Mouse (Mus musculus): ENCODE measurements around the gene Gsta4. TPM values are rescaled to one million over a fixed set of nuclear protein-coding genes. Genes with fewer than 3 reads are reported as not detected.

Gsta4 gene
- polyA plus RNA-seq, 1 experiment from 2014 or later: 53.6 TPM

GRCm38 (mm10) chr9:78190651-78191634 lies 8.4 kb downstream of the Gsta4 start:
- no peak for ATAC-seq (ENCODE audit: low FRiP score)
- Histone ChIP-seq H3K4me2 (replicated peaks) (peak overlapping the region; percentile 55), H3K27me3 (peaks cover 6% of the 10 kb centered on the region; the same call in 1 of the 2 replicates), H3K4me3 (peak overlapping the region; percentile 33), H3K4me1 (peaks cover 19% of the 10 kb centered on the region), H3K27ac (no peak overlapping the region), H3K36me3 (no peaks in the 10 kb centered on the region), H3K9me3 (replicated peaks) (no peaks in the 10 kb centered on the region), H3K9ac (0 out of 2 replicates have a peak overlapping the region, but pooled peaks have one; percentile 8)
- 1% methylated on average over 19 of the region's 19 CpGs for WGBS

GRCm38 (mm10) chr9:78191736-78192135 lies 9.2 kb downstream of the Gsta4 start:
- Histone ChIP-seq H3K4me1 (peaks cover 19% of the 10 kb centered on the region), H3K27ac (no peak overlapping the region), H3K27me3 (peaks cover 6% of the 10 kb centered on the region; the same call in 1 of the 2 replicates), H3K9me3 (replicated peaks) (no peaks in the 10 kb centered on the region), H3K4me3 (peak overlapping the region; percentile 33), H3K36me3 (no peaks in the 10 kb centered on the region), H3K4me2 (replicated peaks) (peak overlapping the region; percentile 55), H3K9ac (no peak overlapping the region)
- 1% methylated on average over 18 of the region's 18 CpGs for WGBS
- ATAC-seq (ENCODE audit: low FRiP score): 0 out of 2 replicates have a peak, but pooled peaks have one; percentile 26

- H3K4me2 ChIP-seq (replicated peaks): no peak overlapping the region
- 57% methylated on average over 9 of the region's 9 CpGs for WGBS
- H3K36me3 ChIP-seq: no peaks in the 10 kb centered on the region
- H3K9me3 ChIP-seq (replicated peaks): no peaks in the 10 kb centered on the region
- no peak overlapping the region for H3K9ac ChIP-seq
- peaks cover 6% of the 10 kb centered on the region; the same call in 1 of the 2 replicates for H3K27me3 ChIP-seq
- ATAC-seq (ENCODE audit: low FRiP score): peak; percentile 47; the same call in 1 of the 2 replicates
- no peak overlapping the region for H3K27ac ChIP-seq
- H3K4me3 ChIP-seq: no peak overlapping the region
- peaks cover 19% of the 10 kb centered on the region for H3K4me1 ChIP-seq
Observed at GRCm38 (mm10) chr9:78193902-78194597, 11.5 kb downstream of the Gsta4 start.

GRCm38 (mm10) chr9:78195034-78195433 lies 12.5 kb downstream of the Gsta4 start:
- H3K9ac ChIP-seq: no peak overlapping the region
- no peaks in the 10 kb centered on the region for H3K36me3 ChIP-seq
- peaks cover 6% of the 10 kb centered on the region; the same call in 1 of the 2 replicates for H3K27me3 ChIP-seq
- 88% methylated on average over 11 of the region's 11 CpGs for WGBS
- H3K9me3 ChIP-seq (replicated peaks): no peaks in the 10 kb centered on the region
- H3K27ac ChIP-seq: no peak overlapping the region
- no peak overlapping the region for H3K4me2 ChIP-seq (replicated peaks)
- H3K4me3 ChIP-seq: no peak overlapping the region
- ATAC-seq (ENCODE audit: low FRiP score): no peak
- peaks cover 19% of the 10 kb centered on the region for H3K4me1 ChIP-seq

GRCm38 (mm10) chr9:78197801-78198200 lies 15.2 kb downstream of the Gsta4 start:
- H3K9me3 ChIP-seq (replicated peaks): no peaks in the 10 kb centered on the region
- H3K27me3 ChIP-seq: no peaks in the 10 kb centered on the region
- H3K4me2 ChIP-seq (replicated peaks): no peak overlapping the region
- no peaks in the 10 kb centered on the region for H3K36me3 ChIP-seq
- H3K9ac ChIP-seq: no peak overlapping the region
- no peak overlapping the region for H3K27ac ChIP-seq
- ATAC-seq (ENCODE audit: low FRiP score): no peak
- 95% methylated on average over 9 of the region's 9 CpGs for WGBS
- no peak overlapping the region for H3K4me3 ChIP-seq
- no peaks in the 10 kb centered on the region for H3K4me1 ChIP-seq

- Histone ChIP-seq H3K4me1 (no peaks in the 10 kb centered on the region), H3K9ac (no peak overlapping the region), H3K4me2 (replicated peaks) (no peak overlapping the region), H3K27me3 (no peaks in the 10 kb centered on the region), H3K36me3 (no peaks in the 10 kb centered on the region), H3K9me3 (replicated peaks) (no peaks in the 10 kb centered on the region), H3K4me3 (no peak overlapping the region), H3K27ac (no peak overlapping the region)
- no peak for ATAC-seq (ENCODE audit: low FRiP score)
- 90% methylated on average over 6 of the region's 6 CpGs for WGBS
Observed at GRCm38 (mm10) chr9:78204194-78204593, 21.6 kb downstream of the Gsta4 start.

GRCm38 (mm10) chr9:78208956-78209355 lies 26.4 kb downstream of the Gsta4 start:
- Histone ChIP-seq H3K4me2 (replicated peaks) (no peak overlapping the region), H3K27ac (no peak overlapping the region), H3K4me3 (no peak overlapping the region), H3K9ac (no peak overlapping the region), H3K9me3 (replicated peaks) (no peaks in the 10 kb centered on the region), H3K36me3 (no peaks in the 10 kb centered on the region), H3K27me3 (no peaks in the 10 kb centered on the region), H3K4me1 (no peaks in the 10 kb centered on the region)
- WGBS: 75% methylated on average over 4 of the region's 4 CpGs
- no peak for ATAC-seq (ENCODE audit: low FRiP score)

GRCm38 (mm10) chr9:78210079-78210478 lies 27.5 kb downstream of the Gsta4 start:
- Histone ChIP-seq H3K9ac (no peak overlapping the region), H3K27me3 (no peaks in the 10 kb centered on the region), H3K4me3 (no peak overlapping the region), H3K4me2 (replicated peaks) (no peak overlapping the region), H3K27ac (no peak overlapping the region), H3K36me3 (no peaks in the 10 kb centered on the region), H3K4me1 (no peaks in the 10 kb centered on the region), H3K9me3 (replicated peaks) (no peaks in the 10 kb centered on the region)
- ATAC-seq (ENCODE audit: low FRiP score): no peak
- WGBS: 93% methylated on average over 3 of the region's 3 CpGs

- H3K36me3 ChIP-seq: no peaks in the 10 kb centered on the region
- no peak overlapping the region for H3K9ac ChIP-seq
- H3K9me3 ChIP-seq (replicated peaks): no peaks in the 10 kb centered on the region
- H3K27me3 ChIP-seq: no peaks in the 10 kb centered on the region
- ATAC-seq (ENCODE audit: low FRiP score): no peak
- no peak overlapping the region for H3K4me2 ChIP-seq (replicated peaks)
- H3K4me3 ChIP-seq: no peak overlapping the region
- no peak overlapping the region for H3K27ac ChIP-seq
- WGBS: 94% methylated on average over 2 of the region's 2 CpGs
- no peaks in the 10 kb centered on the region for H3K4me1 ChIP-seq
Observed at GRCm38 (mm10) chr9:78210821-78211220, 28.2 kb downstream of the Gsta4 start.

GRCm38 (mm10) chr9:78211521-78211920 lies 28.9 kb downstream of the Gsta4 start:
- no peaks in the 10 kb centered on the region for H3K4me1 ChIP-seq
- no peaks in the 10 kb centered on the region for H3K27me3 ChIP-seq
- H3K27ac ChIP-seq: no peak overlapping the region
- no peaks in the 10 kb centered on the region for H3K36me3 ChIP-seq
- no peak overlapping the region for H3K4me3 ChIP-seq
- ATAC-seq (ENCODE audit: low FRiP score): no peak
- 96% methylated on average over 3 of the region's 3 CpGs for WGBS
- H3K9ac ChIP-seq: no peak overlapping the region
- H3K4me2 ChIP-seq (replicated peaks): no peak overlapping the region
- no peaks in the 10 kb centered on the region for H3K9me3 ChIP-seq (replicated peaks)

- Histone ChIP-seq H3K4me2 (replicated peaks) (no peak overlapping the region), H3K4me3 (no peak overlapping the region), H3K4me1 (no peaks in the 10 kb centered on the region), H3K9ac (no peak overlapping the region), H3K27ac (no peak overlapping the region), H3K9me3 (replicated peaks) (no peaks in the 10 kb centered on the region), H3K27me3 (no peaks in the 10 kb centered on the region), H3K36me3 (no peaks in the 10 kb centered on the region)
- ATAC-seq (ENCODE audit: low FRiP score): no peak
- 83% methylated on average over 7 of the region's 7 CpGs for WGBS
Observed at GRCm38 (mm10) chr9:78212341-78213049, 29.9 kb downstream of the Gsta4 start.

- ATAC-seq (ENCODE audit: low FRiP score): no peak
- Histone ChIP-seq H3K9ac (no peak overlapping the region), H3K27ac (no peak overlapping the region), H3K4me2 (replicated peaks) (no peak overlapping the region), H3K27me3 (no peaks in the 10 kb centered on the region), H3K4me3 (no peak overlapping the region), H3K4me1 (no peaks in the 10 kb centered on the region), H3K36me3 (no peaks in the 10 kb centered on the region), H3K9me3 (replicated peaks) (no peaks in the 10 kb centered on the region)
- 77% methylated on average over 4 of the region's 4 CpGs for WGBS
Observed at GRCm38 (mm10) chr9:78217074-78217473, 34.5 kb downstream of the Gsta4 start.

All from hindbrain, embryonic 12.5 days (tissue).